30 mouse cellular contexts compared by ENCODE assay signal in genomic region chr2:31869692-31870091, GRCm38 (mm10). TPM values are rescaled to one million over a fixed set of nuclear protein-coding genes. Genes with fewer than 3 reads are reported as not detected.
"Had no signal": no experiment of that assay in that cellular context is flagged by ENCODE, and none has a peak within 500 bp of the region (broad histone marks: within the 10 kb centered on the region; RNA-seq: fewer than 3 reads in every experiment).

No protein-coding gene starts in this region.

- DNase-seq: left cerebral cortex, postnatal 4 days; liver; liver, embryonic 13.5 days; liver, postnatal 0 days; lung, adult 18-20 months; lung, adult 2 months; lung, embryonic 14.5 days; lung, postnatal 10 days; lung, postnatal 14 days; lung, postnatal 36 days; lung, postnatal 4 days; midbrain, embryonic 14.5 days had no signal

- H3K36me3 ChIP-seq: limb, embryonic 10.5 days; limb, embryonic 12.5 days; limb, embryonic 13.5 days; limb, embryonic 15.5 days; liver, embryonic 12.5 days; liver, embryonic 13.5 days; liver, embryonic 15.5 days; lung, embryonic 15.5 days; midbrain, embryonic 10.5 days; midbrain, embryonic 12.5 days; midbrain, embryonic 13.5 days; midbrain, embryonic 15.5 days; neural tube, embryonic 12.5 days had no signal

- H3K27me3 ChIP-seq: midbrain, embryonic 12.5 days; midbrain, embryonic 13.5 days; midbrain, embryonic 15.5 days; neural tube, embryonic 12.5 days had no signal

- H3K4me3 ChIP-seq: limb, embryonic 10.5 days; limb, embryonic 12.5 days; limb, embryonic 13.5 days; limb, embryonic 15.5 days; liver, embryonic 12.5 days; liver, embryonic 13.5 days; liver, embryonic 15.5 days; lung, embryonic 15.5 days; megakaryocyte, embryonic 14.5 days; midbrain, embryonic 10.5 days; midbrain, embryonic 12.5 days; midbrain, embryonic 13.5 days; midbrain, embryonic 15.5 days; neural tube, embryonic 12.5 days had no signal

- H3K4me2 ChIP-seq: limb, embryonic 12.5 days; limb, embryonic 13.5 days; limb, embryonic 15.5 days; liver, embryonic 11.5 days; liver, embryonic 12.5 days; liver, embryonic 13.5 days; liver, embryonic 15.5 days; lung, embryonic 14.5 days; lung, embryonic 15.5 days; midbrain, embryonic 11.5 days; midbrain, embryonic 12.5 days; midbrain, embryonic 13.5 days; midbrain, embryonic 15.5 days; neural tube, embryonic 12.5 days had no signal

RNA-seq across cellular contexts. Expression of gene Lamc3, which starts 17.4 kb away (rescaled TPM):
- polyA plus RNA-seq: liver, embryonic 15.5 days; macrophage had no signal

RNA-seq across cellular contexts. Expression of gene Fibcd1, which starts 23.9 kb away (rescaled TPM):
- polyA plus RNA-seq: liver, adult 2 months; liver, embryonic 12.5 days; liver, embryonic 15.5 days; liver, postnatal 0 days; lung, embryonic 15.5 days; macrophage had no signal

RNA-seq across cellular contexts. Expression of gene Qrfp, which starts 59.3 kb away (rescaled TPM):
- polyA plus RNA-seq: liver, adult 2 months; liver, embryonic 11.5 days; liver, embryonic 14.5 days; lung, embryonic 14.5 days; macrophage had no signal
